Mouse (Mus musculus) T-cell, adult 2 months (primary cell): ENCODE results near the gene Sprn.

Source experiments
- DNase-seq: peaks from one replicate; pipeline ENCODE4 v3.0.0; 2022; ENCODE audit warnings: low spot score

Sprn gene

GRCm38 (mm10) chr7:140154218-140154927, at the start of gene Sprn:
Sprn (minus strand) TSS chr7:140154877.
- DNase-seq: no peak

GRCm38 (mm10) chr7:140201090-140201489, 46.4 kb upstream of the Sprn start:
- DNase-seq: no peak

GRCm38 (mm10) chr7:140196002-140196401, 41.3 kb upstream of the Sprn start:
- DNase-seq: no peak

GRCm38 (mm10) chr7:140194031-140194430, 39.4 kb upstream of the Sprn start:
- DNase-seq: no peak

- no peak for DNase-seq
Observed at GRCm38 (mm10) chr7:140192851-140193250, 38.2 kb upstream of the Sprn start.

- DNase-seq: no peak
Observed at GRCm38 (mm10) chr7:140192445-140192844, 37.8 kb upstream of the Sprn start.

GRCm38 (mm10) chr7:140190435-140190834, 35.8 kb upstream of the Sprn start:
- no peak for DNase-seq

GRCm38 (mm10) chr7:140188391-140189328, 34.0 kb upstream of the Sprn start:
- no peak for DNase-seq

- DNase-seq: no peak
Observed at GRCm38 (mm10) chr7:140187721-140188390, 33.2 kb upstream of the Sprn start.

- DNase-seq: peak; percentile 68
Observed at GRCm38 (mm10) chr7:140186646-140187620, 32.3 kb upstream of the Sprn start.

GRCm38 (mm10) chr7:140184206-140184605, 29.5 kb upstream of the Sprn start:
- no peak for DNase-seq

- no peak for DNase-seq
Observed at GRCm38 (mm10) chr7:140180692-140181091, 26.0 kb upstream of the Sprn start.

- no peak for DNase-seq
Observed at GRCm38 (mm10) chr7:140179176-140179575, 24.5 kb upstream of the Sprn start.

GRCm38 (mm10) chr7:140172936-140173335, 18.3 kb upstream of the Sprn start, which contains the start of gene Olfr523:
Olfr523 (plus strand) TSS chr7:140173217.
- no peak for DNase-seq

GRCm38 (mm10) chr7:140170863-140171262, 16.2 kb upstream of the Sprn start:
- DNase-seq: no peak

- DNase-seq: no peak
Observed at GRCm38 (mm10) chr7:140169386-140169785, 14.7 kb upstream of the Sprn start.

GRCm38 (mm10) chr7:140167950-140168349, 13.3 kb upstream of the Sprn start:
- DNase-seq: no peak

GRCm38 (mm10) chr7:140164664-140165063, 10.0 kb upstream of the Sprn start, which contains the start of gene Olfr522:
Olfr522 (minus strand) TSS chr7:140164764.
- no peak for DNase-seq

GRCm38 (mm10) chr7:140160363-140160762, 5.7 kb upstream of the Sprn start:
- DNase-seq: no peak

- no peak for DNase-seq
Observed at GRCm38 (mm10) chr7:140153829-140154217, 854 bp downstream of the Sprn start.

GRCm38 (mm10) chr7:140153383-140153782, 1.3 kb downstream of the Sprn start:
- DNase-seq: no peak
